In genomic region chr13:46979836-46980490, GRCm38 (mm10) we compare ENCODE assay signal across 11 mouse cellular contexts. TPM values are rescaled to one million over a fixed set of nuclear protein-coding genes. Genes with fewer than 3 reads are reported as not detected.
A peak's percentile ranks its signal among the peaks of the same experiment; 100 is the strongest.
DNase-seq lines count a peak whose midpoint lies in the region; TF ChIP-seq lines count a peak whose summit lies in the region.
"Had no signal": no experiment of that assay in that cellular context is flagged by ENCODE, and none has a peak within 500 bp of the region (broad histone marks: within the 10 kb centered on the region; RNA-seq: fewer than 3 reads in every experiment).

No protein-coding gene starts in this region.

- H3K36me3 ChIP-seq in small intestine, adult 2 months (ENCODE audit: control insufficient read depth, insufficient read depth, low read length) = no peaks in the 10 kb centered on the region

- peak; percentile 31 for DNase-seq in gastrocnemius, postnatal 25 days
- no peak for DNase-seq in gastrocnemius, adult 8-10 months (ENCODE audit: low spot score in 2 of 2)
- peak; percentile 27 to 57 for DNase-seq in heart, adult 9 months (ENCODE audit: low spot score in 2 of 2)
- peak; percentile 64 for DNase-seq in large intestine, adult 2 months (ENCODE audit: low read depth, low spot score)
- DNase-seq in cerebellum, postnatal 4 days (ENCODE audit: low spot score in 2 of 2) = no peak
- no peak for DNase-seq in thymus, adult 18-20 months
- no peak for DNase-seq in adrenal gland, postnatal 10 days
- DNase-seq: embryo, embryonic 11 days; forebrain, postnatal 0 days; spleen, adult 18-20 months had no signal

- no peak for TF ChIP-seq POLR2A in small intestine, adult 2 months (IDR thresholded peaks at IDR 0.05; ENCODE audit: low read depth, low read length)

- H3K4me3 ChIP-seq in small intestine, adult 2 months (ENCODE audit: low read depth, low read length) = no peak overlapping the region

- no peaks in the 10 kb centered on the region for H3K27me3 ChIP-seq in small intestine, adult 2 months (ENCODE audit: control insufficient read depth, insufficient read depth, low read length)

- peak overlapping the region; percentile 93 for H3K27ac ChIP-seq in small intestine, adult 2 months (ENCODE audit: insufficient read depth, low read depth, low read length)

- TF ChIP-seq CTCF in small intestine, adult 2 months (IDR thresholded peaks at IDR 0.05; ENCODE audit: extremely low read depth, insufficient read length, insufficient replicate concordance, low read depth, low read length) = no peak

- peaks cover 36% of the 10 kb centered on the region for H3K4me1 ChIP-seq in small intestine, adult 2 months (ENCODE audit: control insufficient read depth, insufficient read depth, insufficient read length, low read length)

- WGBS in large intestine, adult 2 months = 12% methylated on average over 13 of the region's 13 CpGs
- WGBS in small intestine, adult 2 months = 12% methylated on average over 13 of the region's 13 CpGs

RNA-seq across cellular contexts. Expression of gene Nhlrc1, which starts 34.7 kb away (rescaled TPM):
- 1 to 10 TPM; 3.7 to 4.6 TPM for total RNA-seq in gastrocnemius, postnatal 25 days (2021)
- 1 to 10 TPM; 5.3 to 6.8 (median 5.6) TPM for total RNA-seq in gastrocnemius, adult 8-10 months (2022)
- 2.7 and 3.6 TPM in 2 replicates for polyA plus RNA-seq in large intestine, adult 2 months (2012; rRNA removed)
- polyA plus RNA-seq in small intestine, adult 2 months (2012; rRNA removed) = 2.4 and 4.7 TPM in 2 replicates
- total RNA-seq in adrenal gland, postnatal 10 days (2021) = 1 to 10 TPM; 3.1 to 5.0 TPM

RNA-seq across cellular contexts. Expression of gene Kif13a, which starts 50.3 kb away (rescaled TPM):
- total RNA-seq in gastrocnemius, postnatal 25 days (2021) = 10 to 100 TPM; 66.5 to 70.1 TPM
- total RNA-seq in gastrocnemius, adult 8-10 months (2022) = 100 to 1,000 TPM in 2 of 4 experiments, 10 to 100 TPM in 2; 88.4 to 103 (median 97.4) TPM
- 33.8 and 47.5 TPM in 2 replicates for polyA plus RNA-seq in large intestine, adult 2 months (2012; rRNA removed)
- 15.7 and 33.5 TPM in 2 replicates for polyA plus RNA-seq in small intestine, adult 2 months (2012; rRNA removed)
- total RNA-seq in adrenal gland, postnatal 10 days (2021) = 10 to 100 TPM; 29.3 to 38.6 TPM

Comparison
In these comparisons a context has a peak if more than half of its experiments do, and no peak if none do; other contexts are left out.
1. DNase-seq: peak in gastrocnemius, postnatal 25 days (single experiment), heart, adult 9 months (2 of 2) and large intestine, adult 2 months (single experiment); none in gastrocnemius, adult 8-10 months (0 of 2), cerebellum, postnatal 4 days (0 of 2), thymus, adult 18-20 months (0 of 2) and adrenal gland, postnatal 10 days (single experiment).